Mouse (Mus musculus): ENCODE data around the gene Trcg1.
"Not testable (repeated sequence)": the region's sequence is repeated elsewhere in the genome, so short reads cannot be mapped to it uniquely, and the experiment has no call there.

Trcg1 gene

GRCm38 (mm10) chr9:57236256-57236655 is at the start of gene Trcg1:
Gene Trcg1, plus strand, starts transcription at chr9:57236556.
- no peak for DNase-seq (ENCODE audit: extremely low read depth, low read depth)

- no peak for DNase-seq (ENCODE audit: extremely low read depth, low read depth)
These were observed 39.6 kb upstream of the Trcg1 start for GRCm38 (mm10) chr9:57196708-57197107.

DNA sequence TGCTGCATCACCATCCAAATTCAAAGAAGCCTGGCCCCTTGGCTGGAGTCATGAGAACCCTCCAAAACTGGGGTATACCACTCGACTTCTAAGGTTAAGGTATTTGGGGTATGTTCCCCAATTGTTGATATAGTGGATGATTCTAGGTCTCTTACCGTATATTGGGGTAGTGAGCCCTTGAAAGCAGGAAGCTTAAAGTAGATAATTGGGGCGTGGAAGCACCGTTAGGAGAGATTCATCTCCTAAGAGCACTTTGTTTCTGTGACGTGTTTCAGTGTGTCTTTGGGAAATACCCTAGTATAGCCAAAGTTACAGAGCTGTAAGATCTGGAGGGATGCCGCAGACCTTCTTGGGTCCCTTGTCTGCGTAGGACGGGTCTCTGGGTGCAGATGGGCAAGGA is 38.9 kb upstream of the Trcg1 start:
- DNase-seq (ENCODE audit: extremely low read depth, low read depth), result peak; percentile 62

DNA sequence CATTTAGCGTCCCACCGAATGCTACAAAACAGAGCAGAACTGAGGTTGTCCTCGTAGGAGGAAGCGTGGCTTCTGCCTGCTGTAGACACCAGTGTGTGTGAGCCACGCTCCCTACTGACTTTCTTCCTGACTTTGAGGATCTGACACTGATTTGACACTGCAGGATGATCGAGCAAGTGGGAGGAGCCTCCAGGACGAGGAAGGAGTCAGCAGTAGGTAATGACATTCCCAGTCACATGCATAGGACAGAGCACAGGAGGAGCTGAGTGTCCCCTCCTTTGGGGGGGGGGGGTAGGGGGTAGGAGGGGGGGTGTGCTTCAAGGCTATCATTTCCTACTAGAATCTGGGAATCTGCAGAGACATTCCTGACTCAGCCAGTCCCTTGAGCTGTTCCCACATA is 33.4 kb upstream of the Trcg1 start:
- DNase-seq (ENCODE audit: extremely low read depth, low read depth), result no peak

DNA sequence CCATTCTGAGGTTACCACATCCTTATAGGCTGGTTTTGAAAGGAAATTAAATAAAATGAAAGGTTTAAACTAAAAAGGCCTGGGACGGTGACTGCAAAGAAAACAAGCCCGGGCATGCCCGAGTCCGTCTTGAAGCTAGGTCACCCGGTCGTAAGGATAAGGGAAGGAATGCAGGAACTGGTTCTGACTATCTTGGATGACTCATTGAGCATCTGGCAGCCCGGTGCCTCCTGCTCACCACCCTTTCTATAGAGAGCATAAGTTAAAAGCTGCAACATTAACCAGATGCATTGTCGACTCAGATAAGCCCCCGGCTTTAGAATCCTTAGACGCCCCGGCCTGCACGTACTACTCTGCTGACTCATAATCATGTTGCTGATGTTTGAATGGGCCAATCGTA is 32.8 kb upstream of the Trcg1 start:
- DNase-seq (ENCODE audit: extremely low read depth, low read depth), result peak; percentile 68

DNA sequence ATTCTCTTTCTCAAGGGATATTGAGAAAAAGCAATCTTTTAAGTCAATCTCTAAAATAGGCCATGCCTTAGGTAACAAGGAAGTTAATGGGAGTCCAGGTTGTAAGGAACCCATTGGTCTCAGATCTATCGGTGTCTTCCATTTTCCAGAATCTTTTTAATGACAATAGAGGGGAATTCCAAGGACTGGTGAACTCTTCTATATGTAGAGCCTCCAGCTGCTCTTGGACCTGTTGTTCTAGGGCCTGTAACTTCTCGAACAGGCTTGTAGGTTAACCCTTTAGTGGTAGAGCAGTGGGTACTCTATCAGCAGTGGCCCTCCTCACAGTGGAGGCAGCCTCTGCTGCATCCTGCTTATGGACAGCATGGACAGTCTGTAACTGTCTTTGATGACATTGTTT is 29.5 kb upstream of the Trcg1 start:
- DNase-seq (ENCODE audit: extremely low read depth, low read depth), result no peak

GRCm38 (mm10) chr9:57209316-57209715 is 27.0 kb upstream of the Trcg1 start:
- no peak for DNase-seq (ENCODE audit: extremely low read depth, low read depth)

GRCm38 (mm10) chr9:57212448-57213222 is 23.7 kb upstream of the Trcg1 start:
- DNase-seq (ENCODE audit: extremely low read depth, low read depth), result no peak

DNA sequence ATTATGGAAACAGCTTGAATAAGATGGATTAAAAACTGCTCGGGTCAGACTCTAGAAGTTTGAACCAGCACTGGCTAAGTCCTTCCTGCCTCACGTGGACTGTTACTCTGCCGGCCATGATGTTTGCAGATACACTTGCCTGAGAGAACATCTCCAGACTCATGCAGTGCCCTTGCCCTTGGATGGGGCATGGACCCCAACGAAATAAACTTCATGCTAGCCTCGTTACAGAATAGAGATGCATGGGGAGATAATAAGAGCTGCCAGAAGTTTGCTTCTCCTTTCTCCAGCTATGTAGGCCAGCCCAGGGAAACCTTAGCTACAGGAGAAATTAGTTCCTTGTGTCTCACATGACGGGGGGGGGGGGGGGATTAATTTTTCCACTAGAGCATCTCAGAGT is 21.9 kb upstream of the Trcg1 start:
- no peak for DNase-seq (ENCODE audit: extremely low read depth, low read depth)

DNA sequence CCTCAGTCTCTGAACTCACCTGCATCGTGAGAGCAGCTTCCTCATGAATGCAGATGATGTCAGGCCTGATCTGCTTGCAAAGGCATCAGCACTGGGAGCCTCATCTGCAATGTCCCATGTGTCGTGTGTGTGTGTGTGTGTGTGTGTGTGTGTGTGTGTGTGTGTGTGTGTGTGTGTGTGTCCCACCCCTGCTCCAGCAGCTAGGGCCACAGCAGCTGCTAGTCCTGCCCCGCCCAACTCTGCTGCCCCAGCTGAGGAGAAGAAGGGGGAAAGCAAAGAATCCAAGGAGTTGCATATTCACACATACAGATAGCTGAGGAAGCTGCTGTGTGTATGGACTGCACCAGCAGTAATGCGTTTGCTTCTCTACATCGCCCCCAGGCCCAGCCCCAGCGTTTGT is 19.1 kb upstream of the Trcg1 start:
- no peak for DNase-seq (ENCODE audit: extremely low read depth, low read depth)

DNA sequence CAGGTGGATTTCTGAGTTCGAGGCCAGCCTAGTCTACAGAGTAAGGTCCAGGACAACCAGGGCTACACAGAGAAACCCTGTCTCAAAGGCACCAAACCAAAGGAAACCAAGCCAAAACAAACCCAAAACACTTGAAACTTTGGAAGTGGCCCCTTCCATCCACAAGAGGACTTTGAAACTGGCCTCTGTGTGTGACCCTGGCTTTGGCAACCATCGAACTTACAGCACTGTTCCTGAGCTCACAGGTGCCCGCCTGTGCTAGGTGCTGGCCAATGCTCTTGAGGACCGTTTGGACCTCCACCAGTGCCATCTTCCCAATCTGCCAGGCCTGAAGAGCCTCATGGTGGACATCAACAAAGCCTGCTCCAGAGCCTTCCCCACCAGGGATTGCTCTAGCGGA is 17.6 kb upstream of the Trcg1 start:
- DNase-seq (ENCODE audit: extremely low read depth, low read depth), result no peak

DNA sequence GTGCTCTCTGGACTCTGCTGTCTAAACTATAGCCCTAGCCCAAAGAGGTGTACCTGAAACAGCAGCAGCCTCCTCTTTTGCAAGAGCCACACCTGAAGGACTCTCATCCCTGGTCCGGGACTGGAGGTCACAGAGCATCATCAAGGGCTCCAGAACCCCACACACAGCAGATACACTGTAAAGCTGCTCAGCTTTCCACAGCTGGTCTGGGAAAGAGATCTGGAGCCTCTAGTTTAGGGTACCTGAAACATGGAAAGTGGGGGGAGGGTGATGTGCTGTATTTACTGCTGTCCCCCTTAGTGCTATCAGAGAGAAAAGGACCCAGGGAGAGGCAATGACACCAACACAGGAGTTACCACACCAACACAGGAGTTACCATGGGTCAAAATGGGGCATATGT is 16.8 kb upstream of the Trcg1 start:
- no peak for DNase-seq (ENCODE audit: extremely low read depth, low read depth)

DNA sequence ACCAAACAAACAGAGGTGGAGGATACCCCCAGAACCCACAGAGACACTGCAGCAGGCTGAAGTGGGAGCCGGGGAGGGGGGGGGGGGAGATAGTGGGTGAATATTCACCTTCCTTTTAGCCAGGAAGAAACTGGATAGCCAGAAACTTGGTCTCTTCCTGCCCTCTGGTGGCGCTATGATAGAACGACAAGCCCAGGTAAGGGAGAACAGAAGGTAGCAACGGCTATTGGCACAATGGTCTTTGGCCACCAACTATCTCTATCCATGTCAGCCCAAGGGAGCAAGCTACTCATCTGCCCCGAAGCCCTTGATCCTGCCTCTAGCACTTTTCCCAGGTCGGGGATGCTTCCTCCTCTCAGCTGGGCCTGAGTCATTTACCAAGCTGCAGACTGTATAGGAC is 16.0 kb upstream of the Trcg1 start:
- no peak for DNase-seq (ENCODE audit: extremely low read depth, low read depth)

DNA sequence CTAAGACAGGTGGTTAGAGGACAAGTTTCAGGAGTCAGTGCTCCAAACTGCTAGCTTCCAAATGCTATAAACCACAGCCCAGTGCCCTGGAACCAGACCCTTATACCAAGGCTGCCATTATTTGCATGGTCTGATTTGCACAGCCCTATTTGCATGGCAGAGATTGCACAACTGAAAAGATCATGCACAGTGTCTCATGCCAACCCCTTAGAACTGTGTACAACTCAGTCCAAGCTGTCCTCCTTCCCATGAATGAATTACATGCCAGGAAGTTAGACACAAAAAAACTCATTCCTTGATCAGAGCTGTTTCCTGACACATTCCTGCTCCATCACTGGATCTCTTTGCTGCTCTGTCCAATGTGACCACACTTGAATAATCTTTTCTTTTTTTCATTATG is 13.0 kb upstream of the Trcg1 start:
- no peak for DNase-seq (ENCODE audit: extremely low read depth, low read depth)

- DNase-seq (ENCODE audit: extremely low read depth, low read depth), result peak; percentile 92
These were observed 10.4 kb upstream of the Trcg1 start for GRCm38 (mm10) chr9:57225780-57226627.

- DNase-seq (ENCODE audit: extremely low read depth, low read depth), result not testable (repeated sequence)
These were observed 9.7 kb upstream of the Trcg1 start for GRCm38 (mm10) chr9:57226628-57227122.

- DNase-seq (ENCODE audit: extremely low read depth, low read depth), result no peak
These were observed 9.2 kb upstream of the Trcg1 start for GRCm38 (mm10) chr9:57227203-57227602.

DNA sequence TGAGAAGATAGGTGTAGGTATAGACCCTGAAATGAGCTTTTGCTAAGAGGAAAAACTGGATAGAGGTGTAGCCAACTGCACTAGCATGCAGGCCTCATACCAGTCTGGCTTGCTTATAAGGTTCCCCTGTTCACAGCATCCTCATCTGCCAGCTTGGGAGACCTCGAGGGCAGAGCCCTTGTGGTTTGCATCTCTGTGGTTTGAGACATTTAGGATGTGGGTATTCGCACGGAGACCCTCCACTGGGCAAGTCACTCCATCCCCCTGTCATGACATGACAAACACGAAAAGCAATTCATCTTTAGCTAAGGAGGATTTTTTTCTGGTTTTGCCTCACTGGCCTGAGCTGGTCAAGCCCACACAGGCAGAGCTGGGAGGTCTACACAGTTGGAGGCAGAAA is 8.2 kb upstream of the Trcg1 start:
- no peak for DNase-seq (ENCODE audit: extremely low read depth, low read depth)

DNA sequence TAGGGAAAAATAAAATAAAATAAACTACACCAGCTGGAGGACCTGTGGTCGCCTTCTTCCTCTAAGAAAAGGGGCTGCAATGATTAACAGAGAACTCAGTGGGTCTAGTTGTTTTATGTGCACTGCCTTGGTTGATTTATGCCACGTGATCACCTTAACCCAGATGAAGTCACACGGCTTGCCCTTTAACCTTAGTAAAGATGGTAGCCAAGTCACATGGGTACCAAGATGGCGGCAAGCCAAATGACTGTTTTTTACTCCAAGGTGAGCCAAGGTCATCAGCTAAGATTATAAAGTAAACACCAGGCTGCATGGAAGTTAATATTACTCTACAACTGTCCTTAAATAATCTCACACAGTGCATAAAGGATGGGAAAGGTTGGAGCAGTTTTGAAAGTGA is 6.6 kb upstream of the Trcg1 start:
- DNase-seq (ENCODE audit: extremely low read depth, low read depth), result no peak

DNA sequence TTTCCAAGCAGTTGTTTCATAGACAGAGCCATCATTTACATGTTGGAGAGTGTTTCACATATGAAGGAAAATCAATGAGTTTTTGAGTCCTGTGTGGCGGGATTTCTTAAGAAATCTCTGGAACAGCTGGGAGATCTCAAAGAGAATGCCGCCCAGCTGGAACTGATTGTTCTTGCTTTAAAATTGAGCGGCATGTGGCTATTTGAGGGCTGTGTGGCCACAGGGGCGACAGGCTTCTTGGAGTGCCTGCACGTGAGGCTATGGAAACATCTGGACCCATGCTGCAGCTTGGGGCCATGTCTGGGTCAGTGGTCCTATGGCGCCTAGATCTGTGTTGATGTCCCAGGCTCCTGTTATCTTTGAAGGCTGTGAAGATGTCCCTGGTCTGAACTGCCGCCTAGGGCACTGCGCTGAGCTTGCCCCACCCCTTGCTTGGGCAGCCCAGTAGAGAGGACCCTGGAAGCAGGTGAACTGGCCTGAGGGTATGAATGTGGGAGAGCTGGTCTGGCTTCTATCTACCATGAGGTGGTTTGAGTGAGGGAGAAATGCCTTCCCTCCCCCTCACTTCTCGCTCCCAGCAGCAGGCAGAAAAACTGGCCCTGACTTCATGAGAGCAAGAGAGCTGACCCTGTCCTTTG is 6.1 kb upstream of the Trcg1 start:
- DNase-seq (ENCODE audit: extremely low read depth, low read depth), result no peak

DNA sequence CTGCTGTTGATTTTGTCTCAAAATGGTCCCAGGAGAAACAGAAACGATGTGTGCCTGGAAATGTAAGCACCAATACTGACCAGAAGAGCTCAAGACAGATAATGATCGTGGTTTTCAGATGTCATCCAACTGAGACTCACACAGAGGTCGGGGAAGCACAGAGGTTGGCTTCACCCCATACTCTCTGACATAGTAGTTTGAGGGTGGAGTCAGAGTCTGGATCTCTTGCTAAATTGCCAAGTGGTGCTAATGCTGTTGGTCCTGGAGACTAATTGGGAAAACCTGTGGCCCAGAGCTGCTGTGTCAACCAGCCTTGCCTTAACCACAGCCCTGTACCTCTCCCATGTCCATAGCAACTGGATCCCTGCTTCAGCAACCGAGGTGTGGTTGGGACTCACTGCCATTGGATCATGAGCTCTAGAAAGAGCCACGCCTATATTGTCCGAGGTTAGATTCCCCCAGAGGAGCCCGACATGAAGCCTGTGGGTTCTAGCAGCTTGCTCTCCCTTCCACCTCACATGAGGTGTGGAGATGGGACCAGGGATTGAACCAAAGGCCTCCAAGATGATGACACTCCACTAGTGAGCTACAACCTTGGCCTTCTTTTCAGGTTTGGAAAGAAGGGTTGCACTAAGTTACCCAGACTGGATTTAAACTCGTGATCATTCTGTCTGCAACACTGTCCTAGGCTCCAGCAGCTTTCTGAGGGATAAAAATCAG is 4.7 kb upstream of the Trcg1 start:
- no peak for DNase-seq (ENCODE audit: extremely low read depth, low read depth)

Measured in MEL-GATA-1-ER (cell line).